Mouse (Mus musculus): ENCODE measurements around the gene Crybg3.

The Crybg3 gene

DNA sequence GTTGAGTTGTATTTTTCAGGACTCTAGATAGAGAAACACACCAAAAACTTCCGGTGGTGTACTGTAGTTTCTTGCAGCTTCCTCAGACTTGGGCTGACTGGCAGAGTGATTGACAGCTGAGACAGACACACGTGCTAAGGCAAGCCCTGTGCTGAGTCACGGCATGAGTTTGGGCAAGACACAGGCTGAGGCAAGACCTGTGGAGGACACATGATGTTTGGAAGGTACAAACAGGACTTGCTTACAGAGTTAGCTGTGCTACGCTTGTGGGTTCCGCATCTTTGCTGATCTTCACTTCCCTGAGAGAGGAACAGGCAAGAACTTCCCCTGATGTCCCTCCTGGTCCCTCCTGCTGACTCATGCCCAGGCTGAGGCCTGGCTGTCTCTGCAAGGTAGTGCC is 17.3 kb downstream of the Crybg3 start:
- no peak for DNase-seq (ENCODE audit: low spot score in 2 of 2)

DNA sequence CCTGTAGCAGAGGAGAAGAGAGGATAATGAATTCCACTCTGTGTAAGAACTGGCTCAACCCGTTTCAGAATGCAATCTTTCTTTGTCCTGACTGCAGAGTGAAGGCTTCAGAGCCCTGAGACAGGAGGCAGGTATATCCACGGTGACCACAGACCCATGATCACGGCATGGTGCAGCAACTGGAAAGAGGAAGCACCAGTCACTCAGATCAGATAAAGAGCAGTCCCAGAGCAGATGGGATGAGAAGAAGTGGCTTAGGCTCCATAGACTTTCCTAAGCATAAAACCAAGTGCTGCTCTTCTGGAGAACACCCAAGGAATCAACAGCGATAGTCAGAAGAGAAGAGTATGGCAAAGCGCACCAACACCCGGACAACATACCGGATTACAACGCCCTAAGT is 21.5 kb downstream of the Crybg3 start:
- no peak for DNase-seq (ENCODE audit: low spot score in 2 of 2)

GRCm38 (mm10) chr16:59573961-59574360 is 26.8 kb downstream of the Crybg3 start:
- DNase-seq (ENCODE audit: low spot score in 2 of 2) = no peak

DNA sequence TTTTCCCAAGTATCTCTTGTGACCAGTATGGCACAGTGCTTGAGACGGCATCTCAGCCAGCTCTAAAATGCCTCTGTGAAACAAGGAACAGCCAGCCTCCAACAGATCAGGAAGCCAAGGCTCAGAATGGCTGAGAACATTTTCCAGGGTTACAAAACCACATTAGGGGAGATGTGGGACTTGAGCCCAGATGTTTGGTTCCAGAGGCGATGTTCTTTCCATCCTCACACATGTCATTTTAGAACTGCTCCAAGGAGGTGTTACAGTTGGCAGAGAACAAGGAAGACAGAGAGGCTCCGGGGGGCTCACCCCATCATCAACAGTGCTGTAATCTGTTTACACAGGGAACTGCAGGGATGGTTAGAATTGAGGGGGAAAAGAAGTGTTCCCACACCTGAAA is 28.1 kb downstream of the Crybg3 start:
- no peak for DNase-seq (ENCODE audit: low spot score in 2 of 2)

DNA sequence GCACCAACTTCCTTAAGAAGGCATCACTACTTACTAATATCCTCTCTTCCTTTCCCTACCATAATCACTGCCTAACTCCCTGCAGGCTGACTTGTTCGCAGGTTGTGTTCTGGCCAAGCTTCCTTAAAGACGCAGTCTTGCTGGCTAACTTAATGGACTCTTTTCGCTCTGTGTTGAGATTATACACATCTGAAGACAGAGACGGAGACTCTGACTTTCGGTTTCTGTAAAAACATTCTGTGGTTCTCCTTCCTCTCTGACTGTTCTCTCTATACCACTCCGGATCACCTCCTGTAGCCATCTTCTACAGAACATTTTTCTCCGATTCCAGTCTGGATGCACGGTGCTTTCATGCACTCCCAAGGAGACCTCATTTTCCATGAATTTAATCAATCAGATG is 30.0 kb downstream of the Crybg3 start:
- no peak for DNase-seq (ENCODE audit: low spot score in 2 of 2)

GRCm38 (mm10) chr16:59569837-59570236 is 30.9 kb downstream of the Crybg3 start:
- no peak for DNase-seq (ENCODE audit: low spot score in 2 of 2)

GRCm38 (mm10) chr16:59567721-59568381 is 32.9 kb downstream of the Crybg3 start:
- no peak for DNase-seq (ENCODE audit: low spot score in 2 of 2)

DNA sequence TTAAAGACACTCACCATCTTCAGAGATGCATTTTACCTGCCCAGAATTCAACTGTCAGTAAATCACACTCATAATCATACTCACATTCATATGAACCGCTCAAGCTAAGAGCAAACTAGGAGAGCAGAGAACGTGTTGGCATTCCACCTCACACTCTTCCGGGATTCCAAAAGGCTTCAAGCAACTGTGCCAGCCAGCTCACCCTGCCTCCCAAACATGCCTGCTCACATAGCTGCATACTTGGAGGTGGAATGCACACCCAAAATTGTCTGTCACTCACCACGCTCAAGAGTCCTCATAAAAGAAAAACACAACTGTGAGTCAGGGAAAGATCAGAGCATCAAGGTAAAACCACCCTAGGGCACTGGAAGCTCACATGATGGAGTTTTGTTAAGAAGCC is 34.3 kb downstream of the Crybg3 start:
- DNase-seq (ENCODE audit: low spot score in 2 of 2) = no peak

- DNase-seq (ENCODE audit: low spot score in 2 of 2) = no peak
These were observed 35.1 kb downstream of the Crybg3 start for GRCm38 (mm10) chr16:59565631-59566030.

DNA sequence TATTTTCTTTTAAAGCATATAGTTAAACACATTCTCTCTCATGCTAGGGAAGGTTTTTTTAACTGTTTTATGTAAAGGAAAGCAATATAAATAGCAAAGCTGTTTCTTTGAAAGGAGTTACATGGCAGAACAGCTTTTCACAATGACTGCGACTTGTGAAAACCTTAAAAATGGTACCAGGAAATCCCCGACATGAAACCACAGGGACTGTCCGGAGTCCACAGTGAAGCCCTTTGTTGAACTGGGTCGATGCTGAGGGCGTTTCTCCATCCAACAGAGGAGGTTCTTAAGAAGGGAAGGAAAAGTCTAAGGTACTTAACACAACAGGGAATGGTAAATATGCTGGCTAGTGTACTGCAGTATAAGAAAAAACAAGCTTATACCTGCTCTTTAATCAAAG is 36.8 kb downstream of the Crybg3 start:
- DNase-seq (ENCODE audit: low spot score in 2 of 2) = no peak

- DNase-seq (ENCODE audit: low spot score in 2 of 2) = no peak
These were observed 41.2 kb downstream of the Crybg3 start for GRCm38 (mm10) chr16:59559300-59560200.

GRCm38 (mm10) chr16:59558916-59559299 is 41.9 kb downstream of the Crybg3 start:
- DNase-seq (ENCODE audit: low spot score in 2 of 2) = no peak

DNA sequence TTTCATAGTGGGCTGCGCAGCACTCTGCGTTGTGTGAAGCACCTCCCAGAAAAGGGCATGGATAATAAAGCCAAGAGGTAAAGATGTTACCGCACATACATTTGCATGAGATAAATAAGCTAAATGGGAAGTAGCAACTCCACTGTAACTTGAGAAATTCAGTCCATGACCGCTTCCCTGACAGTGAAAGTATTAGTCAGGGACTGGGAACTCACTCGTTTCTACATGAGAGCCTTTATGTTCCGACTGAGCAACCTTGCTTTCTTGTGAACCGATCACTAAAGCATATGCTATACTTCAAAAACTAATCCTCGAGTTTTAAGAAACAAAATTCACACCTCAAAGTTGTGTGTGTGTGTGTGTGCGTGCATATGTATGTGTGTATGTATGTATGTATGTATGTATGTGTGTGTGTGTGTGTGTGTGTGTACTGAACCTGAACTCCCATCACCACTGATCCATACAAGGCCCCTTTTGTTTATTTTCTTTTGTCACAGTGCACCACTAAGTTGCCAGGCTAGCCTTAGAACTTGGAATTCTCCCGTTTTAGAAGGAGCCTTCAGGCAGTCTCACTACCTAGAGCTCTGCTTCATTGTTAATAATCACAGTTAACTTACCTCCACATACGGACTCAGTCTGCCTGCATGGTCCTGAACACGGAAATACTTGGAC is 47.2 kb downstream of the Crybg3 start:
- DNase-seq (ENCODE audit: low spot score in 2 of 2) = no peak

DNA sequence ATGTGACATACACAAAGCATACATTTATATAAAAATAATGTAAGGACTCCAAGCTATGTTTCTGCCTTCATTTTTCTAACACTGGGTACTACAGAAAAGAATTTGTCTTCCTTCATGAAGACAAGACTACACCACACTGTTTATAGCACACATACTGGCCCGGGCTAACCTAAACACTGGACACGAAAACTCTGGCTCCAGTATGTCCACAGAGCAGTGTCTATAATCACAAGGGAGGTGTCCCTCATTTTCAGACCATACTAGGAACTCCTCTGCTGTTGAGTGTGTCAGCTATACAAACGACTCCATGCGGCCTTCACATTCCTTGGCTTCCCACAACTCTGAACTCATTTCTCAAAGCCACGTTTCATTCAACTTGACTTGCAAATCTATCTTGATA is 49.3 kb downstream of the Crybg3 start:
- no peak for DNase-seq (ENCODE audit: low spot score in 2 of 2)

GRCm38 (mm10) chr16:59549631-59550030 is 51.1 kb downstream of the Crybg3 start:
- DNase-seq (ENCODE audit: low spot score in 2 of 2) = no peak

DNA sequence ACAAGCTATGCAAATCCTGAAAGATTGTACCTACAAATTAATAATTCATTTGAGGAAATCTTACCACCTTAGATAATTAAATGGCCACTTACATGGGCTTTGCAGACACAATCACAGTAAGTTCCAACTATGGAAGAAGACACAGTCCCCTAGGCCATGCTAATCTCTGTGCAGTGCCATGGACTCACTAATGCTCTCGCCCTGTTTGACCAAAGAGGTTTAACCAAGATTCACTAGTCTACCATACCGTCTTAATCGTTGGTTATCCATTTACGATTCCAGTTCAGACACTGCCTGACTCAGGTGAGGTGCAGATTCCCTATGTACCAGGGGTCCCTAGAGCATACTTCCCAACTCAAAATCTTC is 52.2 kb downstream of the Crybg3 start:
- no peak for DNase-seq (ENCODE audit: low spot score in 2 of 2)

GRCm38 (mm10) chr16:59547887-59548581 is 52.7 kb downstream of the Crybg3 start:
- DNase-seq (ENCODE audit: low spot score in 2 of 2) = no peak

DNA sequence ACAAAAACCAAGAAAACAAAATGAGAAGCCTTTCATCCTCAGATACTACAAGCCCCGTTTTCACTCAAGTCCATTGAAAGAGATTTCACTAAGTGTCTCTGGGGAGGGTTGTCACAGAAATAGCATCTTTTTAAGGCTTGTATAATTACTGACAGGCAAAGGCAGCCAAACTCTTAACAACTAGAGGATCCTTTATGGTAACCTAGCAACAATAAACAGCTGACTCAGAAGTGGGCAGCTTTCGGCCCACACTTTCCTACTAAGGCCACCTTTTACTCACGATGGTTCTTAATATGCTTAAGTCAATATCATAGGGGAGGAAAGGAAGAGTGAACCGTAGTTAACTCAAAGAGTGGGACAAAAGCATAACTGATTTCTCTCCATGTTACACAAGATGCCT is 53.3 kb downstream of the Crybg3 start:
- no peak for DNase-seq (ENCODE audit: low spot score in 2 of 2)

DNA sequence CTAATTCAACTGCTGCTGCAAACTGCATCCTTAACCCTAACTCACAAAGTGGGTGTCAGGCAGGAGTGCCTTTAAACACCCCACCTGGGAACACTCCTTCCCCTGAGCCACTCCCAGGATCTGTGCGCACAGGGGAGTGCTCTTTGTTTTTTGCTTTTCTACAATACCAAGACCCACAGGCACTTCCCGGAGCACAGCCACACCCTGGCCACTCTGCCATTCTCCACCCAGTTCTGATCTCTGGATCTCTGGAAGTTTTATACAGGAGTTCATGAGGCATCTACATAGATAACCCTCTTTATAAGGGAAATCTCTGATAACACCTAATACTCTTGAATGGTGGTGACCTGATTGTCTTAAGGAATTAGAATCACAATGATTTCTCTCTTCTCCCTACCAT is 55.4 kb downstream of the Crybg3 start:
- no peak for DNase-seq (ENCODE audit: low spot score in 2 of 2)

GRCm38 (mm10) chr16:59541382-59541781 is 59.4 kb downstream of the Crybg3 start:
- no peak for DNase-seq (ENCODE audit: low spot score in 2 of 2)

DNA sequence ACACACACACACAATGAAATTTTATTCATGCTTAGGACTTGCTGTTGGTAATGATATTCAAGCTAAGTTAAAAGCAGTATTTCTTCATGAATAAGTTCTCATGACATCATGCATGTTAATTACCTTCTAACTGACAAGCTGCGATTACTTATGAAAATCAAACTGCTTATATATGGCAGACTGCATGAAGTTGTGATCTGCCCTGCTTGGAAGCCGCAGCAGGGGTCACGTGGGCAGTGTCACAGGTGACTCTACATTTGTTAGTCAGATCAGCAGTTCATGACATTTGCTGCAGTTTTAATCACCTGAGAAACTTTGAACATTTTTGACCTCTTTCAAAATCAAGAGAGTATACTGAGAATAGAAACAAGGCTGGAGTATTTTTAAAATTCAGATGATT is 59.8 kb downstream of the Crybg3 start:
- DNase-seq (ENCODE audit: low spot score in 2 of 2) = no peak

DNA sequence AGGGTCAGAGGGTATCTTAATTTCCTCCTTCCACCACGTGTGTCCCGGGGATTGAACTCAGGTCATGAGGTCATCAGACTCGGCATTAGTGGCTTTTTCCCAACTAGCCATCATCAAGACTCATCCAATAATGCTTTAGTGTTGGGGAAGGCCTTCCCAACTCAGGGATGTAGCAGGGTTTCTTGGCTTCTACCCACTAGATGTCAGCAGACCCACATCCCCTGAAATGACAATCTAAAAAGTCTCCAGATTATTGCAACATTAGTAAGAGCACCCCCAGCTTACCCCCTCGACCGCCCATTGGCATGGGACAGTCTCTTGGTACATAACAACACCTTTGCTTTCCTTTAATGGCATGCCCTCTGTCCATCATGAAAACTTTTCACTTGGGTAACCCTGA is 65.1 kb downstream of the Crybg3 start:
- DNase-seq (ENCODE audit: low spot score in 2 of 2) = no peak
